Comparison of ENCODE assay signal across 16 mouse cellular contexts in the genomic region with DNA sequence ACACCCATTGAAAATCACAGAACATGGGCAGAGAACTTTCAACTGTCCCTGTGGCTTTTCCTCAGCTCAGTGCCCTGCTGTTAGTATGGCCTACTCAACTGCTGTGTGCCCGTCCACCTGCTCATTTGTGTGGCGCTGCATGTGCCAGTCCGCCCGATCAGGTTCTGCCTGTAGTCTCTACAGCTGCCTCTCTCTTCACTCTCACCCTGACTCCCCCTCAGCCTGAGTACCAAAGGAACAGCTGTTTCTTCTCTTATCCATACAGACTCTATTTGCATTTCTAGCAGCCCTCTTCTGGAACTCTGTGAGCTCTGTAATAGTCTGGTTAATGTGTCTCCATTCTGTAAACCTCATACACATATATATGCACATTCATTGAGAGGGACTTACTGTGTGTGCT.
DNase-seq lines count a peak whose midpoint lies in the region; ATAC-seq lines count a peak whose summit lies in the region.
"Had no signal": no experiment of that assay in that cellular context is flagged by ENCODE, and none has a peak within 500 bp of the region (broad histone marks: within the 10 kb centered on the region; RNA-seq: fewer than 3 reads in every experiment).

No protein-coding gene starts in this region.

- H3K4me3 ChIP-seq in forebrain, embryonic 12.5 days (replicated peaks): no peak overlapping the region
- no peak overlapping the region for H3K4me3 ChIP-seq in forebrain, embryonic 11.5 days (ENCODE audit: low read depth, low read length)
- no peak overlapping the region for H3K4me3 ChIP-seq in kidney, embryonic 16.5 days (ENCODE audit: low read length)
- no peak overlapping the region for H3K4me3 ChIP-seq in midbrain, embryonic 13.5 days (replicated peaks)
- no peak overlapping the region for H3K4me3 ChIP-seq in midbrain, embryonic 16.5 days (ENCODE audit: low read depth, low read length)
- no peak overlapping the region for H3K4me3 ChIP-seq in limb, embryonic 10.5 days

- H3K9me3 ChIP-seq in forebrain, embryonic 12.5 days: no peaks in the 10 kb centered on the region
- H3K9me3 ChIP-seq in forebrain, embryonic 11.5 days (ENCODE audit: control insufficient read depth, low read length): no peaks in the 10 kb centered on the region
- no peaks in the 10 kb centered on the region; the same call in 1 of the 2 replicates for H3K9me3 ChIP-seq in kidney, embryonic 16.5 days (ENCODE audit: low read length)
- peaks cover 6% of the 10 kb centered on the region; the same call in 1 of the 2 replicates for H3K9me3 ChIP-seq in midbrain, embryonic 13.5 days
- H3K9me3 ChIP-seq in midbrain, embryonic 16.5 days (replicated peaks; ENCODE audit: control insufficient read depth, low read length, poor library complexity, severe bottlenecking): peaks cover 3% of the 10 kb centered on the region; the same call in 1 of the 2 replicates
- H3K9me3 ChIP-seq in limb, embryonic 10.5 days (replicated peaks): no peaks in the 10 kb centered on the region

- WGBS in forebrain, embryonic 12.5 days: 81% methylated on average over 4 of the region's 4 CpGs
- 92% methylated on average over 4 of the region's 4 CpGs for WGBS in forebrain, embryonic 11.5 days
- 58% methylated on average over 4 of the region's 4 CpGs for WGBS in kidney, embryonic 16.5 days
- WGBS in midbrain, embryonic 13.5 days: 81% methylated on average over 4 of the region's 4 CpGs
- 71% methylated on average over 4 of the region's 4 CpGs for WGBS in midbrain, embryonic 16.5 days
- WGBS in limb, embryonic 10.5 days: 96% methylated on average over 4 of the region's 4 CpGs

- no peak overlapping the region for H3K4me2 ChIP-seq in forebrain, embryonic 12.5 days
- H3K4me2 ChIP-seq in forebrain, embryonic 11.5 days (ENCODE audit: low read depth, low read length, severe bottlenecking): no peak overlapping the region
- no peak overlapping the region for H3K4me2 ChIP-seq in kidney, embryonic 16.5 days (replicated peaks; ENCODE audit: low read depth, low read length)
- no peak overlapping the region for H3K4me2 ChIP-seq in midbrain, embryonic 13.5 days (replicated peaks)
- no peak overlapping the region for H3K4me2 ChIP-seq in midbrain, embryonic 16.5 days (ENCODE audit: low read length)
- H3K4me2 ChIP-seq: heart, embryonic 11.5 days had no signal

- H3K4me1 ChIP-seq in forebrain, embryonic 12.5 days: no peaks in the 10 kb centered on the region
- no peaks in the 10 kb centered on the region for H3K4me1 ChIP-seq in forebrain, embryonic 11.5 days (replicated peaks; ENCODE audit: control insufficient read depth, insufficient read depth, low read length)
- no peaks in the 10 kb centered on the region for H3K4me1 ChIP-seq in kidney, embryonic 16.5 days (ENCODE audit: insufficient read depth, low read length)
- H3K4me1 ChIP-seq in midbrain, embryonic 13.5 days (replicated peaks): no peaks in the 10 kb centered on the region; the same call in 1 of the 2 replicates
- no peaks in the 10 kb centered on the region for H3K4me1 ChIP-seq in midbrain, embryonic 16.5 days (ENCODE audit: control insufficient read depth, insufficient read depth, low read length)
- no peaks in the 10 kb centered on the region for H3K4me1 ChIP-seq in limb, embryonic 10.5 days

- 0 out of 2 replicates have a peak, but pooled peaks have one; percentile 39 for ATAC-seq in forebrain, embryonic 12.5 days (ENCODE audit: low FRiP score)
- no peak for ATAC-seq in forebrain, embryonic 11.5 days (replicated peaks; ENCODE audit: low FRiP score)
- ATAC-seq in kidney, embryonic 16.5 days (ENCODE audit: low FRiP score, low TSS enrichment): peak; percentile 82
- 0 out of 2 replicates have a peak, but pooled peaks have one; percentile 62 for ATAC-seq in midbrain, embryonic 13.5 days
- no peak for ATAC-seq in midbrain, embryonic 16.5 days
- ATAC-seq: activated CD4-positive, CD25-positive, alpha-beta regulatory T cell, adult 4 months; inflammation-experienced regulatory T-cells, adult 6 months had no signal

- DNase-seq in forebrain, embryonic 11.5 days (ENCODE audit: low spot score): no peak
- DNase-seq in kidney, adult 11 months: no peak
- no peak for DNase-seq in ovary, postnatal 10 days (ENCODE audit: low spot score)
- DNase-seq in limb, embryonic 10.5 days (ENCODE audit: low spot score): no peak
- DNase-seq: cerebellum, postnatal 36 days; gastrocnemius, postnatal 14 days; spleen, adult 18-20 months; thymus, postnatal 4 days had no signal

- H3K36me3 ChIP-seq in forebrain, embryonic 12.5 days (replicated peaks): no peaks in the 10 kb centered on the region
- no peaks in the 10 kb centered on the region for H3K36me3 ChIP-seq in forebrain, embryonic 11.5 days (ENCODE audit: control insufficient read depth, insufficient read depth, low read length)
- no peaks in the 10 kb centered on the region for H3K36me3 ChIP-seq in kidney, embryonic 16.5 days (ENCODE audit: insufficient read depth, low read length)
- no peaks in the 10 kb centered on the region for H3K36me3 ChIP-seq in midbrain, embryonic 13.5 days
- H3K36me3 ChIP-seq in midbrain, embryonic 16.5 days (ENCODE audit: control insufficient read depth, insufficient read depth, low read length): no peaks in the 10 kb centered on the region
- no peaks in the 10 kb centered on the region for H3K36me3 ChIP-seq in limb, embryonic 10.5 days

- H3K27ac ChIP-seq in forebrain, embryonic 12.5 days: no peak overlapping the region
- H3K27ac ChIP-seq in forebrain, embryonic 11.5 days (ENCODE audit: low read depth, low read length): no peak overlapping the region
- no peak overlapping the region for H3K27ac ChIP-seq in kidney, embryonic 16.5 days (ENCODE audit: low read length)
- no peak overlapping the region for H3K27ac ChIP-seq in midbrain, embryonic 13.5 days
- no peak overlapping the region for H3K27ac ChIP-seq in midbrain, embryonic 16.5 days (ENCODE audit: low read length)
- H3K27ac ChIP-seq in limb, embryonic 10.5 days: no peak overlapping the region
- H3K27ac ChIP-seq: liver, embryonic 14.5 days had no signal

- no peaks in the 10 kb centered on the region for H3K27me3 ChIP-seq in forebrain, embryonic 12.5 days
- H3K27me3 ChIP-seq in forebrain, embryonic 11.5 days (ENCODE audit: control insufficient read depth, insufficient read depth, low read length): no peaks in the 10 kb centered on the region
- H3K27me3 ChIP-seq in kidney, embryonic 16.5 days (ENCODE audit: insufficient read depth, low read length): no peaks in the 10 kb centered on the region
- no peaks in the 10 kb centered on the region for H3K27me3 ChIP-seq in midbrain, embryonic 13.5 days
- H3K27me3 ChIP-seq in midbrain, embryonic 16.5 days (ENCODE audit: control insufficient read depth, insufficient read depth, low read depth, low read length): no peaks in the 10 kb centered on the region
- no peaks in the 10 kb centered on the region for H3K27me3 ChIP-seq in limb, embryonic 10.5 days (ENCODE audit: low read depth, poor library complexity, severe bottlenecking)

- no peak overlapping the region for H3K9ac ChIP-seq in forebrain, embryonic 12.5 days
- no peak overlapping the region for H3K9ac ChIP-seq in forebrain, embryonic 11.5 days (ENCODE audit: low read length)
- no peak overlapping the region for H3K9ac ChIP-seq in kidney, embryonic 16.5 days (replicated peaks; ENCODE audit: low read length)
- H3K9ac ChIP-seq in midbrain, embryonic 13.5 days (replicated peaks): no peak overlapping the region
- H3K9ac ChIP-seq in midbrain, embryonic 16.5 days (ENCODE audit: low read depth, low read length): no peak overlapping the region
- H3K9ac ChIP-seq: liver, embryonic 14.5 days had no signal

Comparison
In these comparisons a context has a peak if more than half of its experiments do, and no peak if none do; other contexts are left out.
1. ATAC-seq: peak in forebrain, embryonic 12.5 days (single experiment), kidney, embryonic 16.5 days (single experiment) and midbrain, embryonic 13.5 days (single experiment); none in forebrain, embryonic 11.5 days (single experiment) and midbrain, embryonic 16.5 days (single experiment).